Mouse (Mus musculus) CH12.LX (cell line): ENCODE results near the gene Hoxd8. TPM values are rescaled to one million over a fixed set of nuclear protein-coding genes. Genes with fewer than 3 reads are reported as not detected.

Experiments
- DNase-seq: peaks from one replicate; pipeline ENCODE4 v3.0.0-alpha.2; 2013; ENCODE audit errors: extremely low read depth
- H3K27ac ChIP-seq: 2 replicates; pipeline ENCODE4 v1.5.1; 2012; ENCODE audit warnings: low read depth, mild to moderate bottlenecking, control low read depth, moderate library complexity; ENCODE audit not compliant: insufficient read depth
- H3K27me3 ChIP-seq: replicated peaks from 2 replicates; pipeline ENCODE3; 2012; ENCODE audit warnings: inconsistent platforms
- H3K36me3 ChIP-seq, 2 experiments: replicated peaks in 1 of 2; 2 replicates each; pipeline versions ENCODE3 to v1.6.1; 2012; ENCODE audit warnings: inconsistent platforms in 1 of 2, low read length in 1 of 2, mild to moderate bottlenecking in 1 of 2, mixed read lengths in 1 of 2, moderate library complexity in 1 of 2; ENCODE audit not compliant: control insufficient read depth in 1 of 2, insufficient read depth in 1 of 2
- H3K4me1 ChIP-seq, 2 experiments: 2 replicates each; pipeline ENCODE4 v1.6.1; 2012; ENCODE audit warnings: inconsistent platforms in 1 of 2, moderate library complexity in 1 of 2; ENCODE audit not compliant: insufficient read depth in 2 of 2, control insufficient read depth in 1 of 2
- H3K4me2 ChIP-seq: 2 replicates; pipeline ENCODE4 v1.6.1; 2012; ENCODE audit warnings: low read depth, mild to moderate bottlenecking, control low read depth; ENCODE audit not compliant: poor library complexity, insufficient read depth, severe bottlenecking
- H3K4me3 ChIP-seq, 3 experiments: fragments of 150-350 bp in 1 of 3; sonication (generic) in 1 of 3; replicated peaks in 1 of 3; 2 replicates each; pipeline versions ENCODE3 to v1.5.1; 2011 to 2012; ENCODE audit warnings: low read depth in 2 of 3, low read length in 2 of 3, mild to moderate bottlenecking in 2 of 3, moderate library complexity in 2 of 3, control low read depth in 1 of 3, improper control_type of control experiment in 1 of 3, inconsistent platforms in 1 of 3, mixed read lengths in 1 of 3; ENCODE audit not compliant: poor library complexity in 1 of 3
- H3K79me2 ChIP-seq: replicated peaks from 2 replicates; pipeline ENCODE4 v1.6.1; 2012; ENCODE audit warnings: mild to moderate bottlenecking, moderate library complexity; ENCODE audit not compliant: control insufficient read depth, poor library complexity, insufficient read depth, severe bottlenecking; ENCODE audit errors: extremely low read depth
- H3K9ac ChIP-seq: 2 replicates; pipeline ENCODE4 v1.6.1; 2012; ENCODE audit warnings: low read depth, mild to moderate bottlenecking, control low read depth, moderate library complexity; ENCODE audit not compliant: insufficient read depth
- H3K9me3 ChIP-seq: replicated peaks from 2 replicates; pipeline ENCODE3; 2012; ENCODE audit warnings: low read length, inconsistent platforms, mixed read lengths
- BHLHE40 ChIP-seq: IDR thresholded peaks from 2 replicates; pipeline ENCODE4 v1.6.1; 2011; ENCODE audit warnings: mild to moderate bottlenecking, low read depth, low read length, improper control_type of control experiment
- CHD2 ChIP-seq: IDR thresholded peaks from 2 replicates; pipeline ENCODE4 v1.6.1; 2011; ENCODE audit warnings: low read length, improper control_type of control experiment
- HCFC1 ChIP-seq: IDR thresholded peaks from 2 replicates; pipeline ENCODE4 v1.6.1; 2012; ENCODE audit warnings: low read depth, mild to moderate bottlenecking, inconsistent platforms, low read length, improper control_type of control experiment
- JUN ChIP-seq: IDR thresholded peaks from 2 replicates; pipeline ENCODE4 v1.6.1; 2011; ENCODE audit warnings: low read depth, mild to moderate bottlenecking, low read length, improper control_type of control experiment, moderate library complexity; ENCODE audit not compliant: insufficient read depth
- JUND ChIP-seq: conservative IDR thresholded peaks from 2 replicates; pipeline ENCODE4 v1.6.1; 2011; ENCODE audit warnings: low read depth, low read length, improper control_type of control experiment
- MAX ChIP-seq: IDR thresholded peaks from 2 replicates; pipeline ENCODE4 v1.6.1; 2011; ENCODE audit warnings: low read length, improper control_type of control experiment
- MXI1 ChIP-seq: IDR thresholded peaks from 2 replicates; pipeline ENCODE4 v1.6.1; 2011; ENCODE audit warnings: mild to moderate bottlenecking, low read depth, low read length, improper control_type of control experiment
- MYC ChIP-seq: IDR thresholded peaks from 2 replicates; pipeline ENCODE4 v1.6.1; 2011; ENCODE audit warnings: low read depth, mild to moderate bottlenecking, improper control_type of control experiment, low read length
- NRF1 ChIP-seq: IDR thresholded peaks from 2 replicates; pipeline ENCODE4 v1.6.1; 2014; ENCODE audit warnings: low read depth, mild to moderate bottlenecking, inconsistent platforms, low read length, improper control_type of control experiment, moderate library complexity
- PAX5 ChIP-seq: IDR thresholded peaks from 2 replicates; pipeline ENCODE4 v1.6.1; 2012; ENCODE audit warnings: low read length, inconsistent platforms, mixed read lengths
- POLR2AphosphoS2 ChIP-seq: IDR thresholded peaks from 2 replicates; pipeline ENCODE4 v1.6.1; 2011; ENCODE audit warnings: low read depth, low read length, improper control_type of control experiment
- RAD21 ChIP-seq: IDR thresholded peaks from 2 replicates; pipeline ENCODE4 v1.6.1; 2011; ENCODE audit warnings: low read depth, mild to moderate bottlenecking, low read length, improper control_type of control experiment, moderate library complexity
- RCOR1 ChIP-seq: conservative IDR thresholded peaks from 2 replicates; pipeline ENCODE4 v1.6.1; 2012; ENCODE audit warnings: low read depth, mild to moderate bottlenecking, inconsistent platforms, low read length, improper control_type of control experiment
- SIN3A ChIP-seq: IDR thresholded peaks from 2 replicates; pipeline ENCODE4 v1.6.1; 2012; ENCODE audit warnings: low read length, improper control_type of control experiment, inconsistent platforms
- TBP ChIP-seq: conservative IDR thresholded peaks from 2 replicates; pipeline ENCODE4 v1.6.1; 2011; ENCODE audit warnings: low read depth, low read length, improper control_type of control experiment
- TCF12 ChIP-seq: IDR thresholded peaks from 2 replicates; pipeline ENCODE4 v1.6.1; 2014; ENCODE audit warnings: low read depth, mild to moderate bottlenecking, inconsistent platforms, low read length, improper control_type of control experiment
- UBTF ChIP-seq: IDR thresholded peaks from 2 replicates; pipeline ENCODE4 v1.6.1; 2012; ENCODE audit warnings: low read depth, mild to moderate bottlenecking, inconsistent platforms, low read length, improper control_type of control experiment, moderate library complexity
- USF1 ChIP-seq: IDR thresholded peaks from 2 replicates; pipeline ENCODE4 v1.6.1; 2014; ENCODE audit warnings: low read depth, mild to moderate bottlenecking, inconsistent platforms, low read length, improper control_type of control experiment
- USF2 ChIP-seq: conservative IDR thresholded peaks from 2 replicates; pipeline ENCODE4 v1.6.1; 2011; ENCODE audit warnings: low read depth, low read length, improper control_type of control experiment
- ZKSCAN1 ChIP-seq: IDR thresholded peaks from 2 replicates; pipeline ENCODE4 v1.6.1; 2012; ENCODE audit warnings: low read depth, inconsistent platforms, low read length, improper control_type of control experiment, borderline replicate concordance
- ZMIZ1 ChIP-seq: IDR thresholded peaks from 2 replicates; pipeline ENCODE4 v1.6.1; 2012; ENCODE audit warnings: low read depth, mild to moderate bottlenecking, inconsistent platforms, low read length, improper control_type of control experiment
- ZNF384 ChIP-seq: IDR thresholded peaks from 2 replicates; pipeline ENCODE4 v1.6.1; 2012; ENCODE audit warnings: low read depth, low read length, improper control_type of control experiment, inconsistent platforms
- dilution Hi-C: fragments of 300-500 bp; cut with MboI; formaldehyde crosslinking; loops from 2 replicates; pipeline ENCODE4 v1.14.3; 2020; ENCODE audit warnings: low sequenced_read_pairs; ENCODE audit not compliant: extremely low pct_unique_long_range_greater_than_20kb, extremely low pct_ligation_motif_present
- in situ Hi-C: fragments of 300-500 bp; cut with MboI; formaldehyde crosslinking; loops from 3 replicates; pipeline ENCODE4 v1.14.3; 2019; ENCODE audit warnings: low sequenced_read_pairs, low pct_ligation_motif_present, low pct_unique_long_range_greater_than_20kb, mixed read lengths
- polyA plus RNA-seq: library from polyadenylated mRNA; unstranded; fragments of >175 nt; gene quantifications from 2 replicates; pipeline ENCODE4 v1.2.1, GENCODE M21; 2012; ENCODE audit warnings: low read depth; ENCODE audit not compliant: insufficient read length
- total RNA-seq, 2 experiments: library from RNA; depleted of rRNA; stranded (reverse); fragments of 300-350 nt in 1 of 2; fragments of >200 nt in 1 of 2; gene quantifications; 2 replicates each; pipeline ENCODE4 v1.2.3; 2012 to 2014

Gene Hoxd8
- total and polyA plus RNA-seq, 3 experiments, result 0.20 to 0.31 TPM; not detected in 1

DNA sequence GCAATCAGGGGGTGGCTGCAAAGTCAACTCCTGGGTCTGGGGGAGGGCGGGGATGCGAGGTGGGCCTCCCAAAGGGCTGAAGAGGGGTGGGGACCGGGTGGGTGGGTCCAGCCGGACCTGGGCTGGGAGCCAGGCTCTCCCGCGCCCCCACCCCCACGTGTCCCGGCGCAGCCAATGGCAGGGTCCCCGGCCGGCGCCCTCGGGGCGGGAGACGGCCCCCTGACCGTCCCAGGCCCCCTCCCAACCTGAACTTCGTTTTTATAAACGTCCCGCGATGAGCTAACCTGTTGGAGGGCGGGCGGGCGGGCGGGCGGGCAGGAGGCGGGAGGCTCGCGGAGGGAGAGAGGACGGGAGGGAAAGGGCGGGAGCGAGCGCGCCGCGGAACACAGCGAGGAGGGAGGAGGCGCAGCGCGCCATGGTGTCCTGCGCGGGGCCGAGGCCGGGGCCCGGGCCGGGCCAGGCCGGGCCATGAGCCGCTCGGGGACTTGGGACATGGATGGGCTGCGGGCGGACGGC, 36.5 kb upstream of the Hoxd8 start, which contains the start of gene Hoxd13:
Hoxd13 (plus strand) TSS at position 469 of the 516 bp plus-strand sequence.
- DNase-seq, result no peak
- no peak for TF ChIP-seq POLR2AphosphoS2
- TF ChIP-seq BHLHE40, result no peak
- no peak for TF ChIP-seq ZKSCAN1
- TF ChIP-seq NRF1, result no peak
- no peak for TF ChIP-seq TBP
- no peak for TF ChIP-seq PAX5
- no peak for TF ChIP-seq MXI1
- TF ChIP-seq USF2, result no peak
- no peak for TF ChIP-seq RAD21
- TF ChIP-seq MYC, result no peak
- TF ChIP-seq, all 38 proteins: peak for 0
- Histone ChIP-seq H3K4me1 (peaks cover 0 to 10% of the 10 kb centered on the region in 2 experiments; a peak in 2 of 4 replicates), H3K9me3 (peaks cover 11% of the 10 kb centered on the region), H3K9ac (no peak within 1 kb of the TSS), H3K79me2 (no peaks in the 10 kb centered on the region), H3K4me2 (no peak within 1 kb of the TSS), H3K4me3 (no peak within 1 kb of the TSS), H3K36me3 (no peaks in the 10 kb centered on the region), H3K27me3 (no peaks in the 10 kb centered on the region), H3K27ac (no peak within 1 kb of the TSS)
- dilution Hi-C loops (no loop called here), in situ Hi-C loops (loop anchor here (10.0 to 25.0 kb wide), 3 partner anchors 373 to 1081 kb away; partner anchors contain the start of gene Chrna1)

DNA sequence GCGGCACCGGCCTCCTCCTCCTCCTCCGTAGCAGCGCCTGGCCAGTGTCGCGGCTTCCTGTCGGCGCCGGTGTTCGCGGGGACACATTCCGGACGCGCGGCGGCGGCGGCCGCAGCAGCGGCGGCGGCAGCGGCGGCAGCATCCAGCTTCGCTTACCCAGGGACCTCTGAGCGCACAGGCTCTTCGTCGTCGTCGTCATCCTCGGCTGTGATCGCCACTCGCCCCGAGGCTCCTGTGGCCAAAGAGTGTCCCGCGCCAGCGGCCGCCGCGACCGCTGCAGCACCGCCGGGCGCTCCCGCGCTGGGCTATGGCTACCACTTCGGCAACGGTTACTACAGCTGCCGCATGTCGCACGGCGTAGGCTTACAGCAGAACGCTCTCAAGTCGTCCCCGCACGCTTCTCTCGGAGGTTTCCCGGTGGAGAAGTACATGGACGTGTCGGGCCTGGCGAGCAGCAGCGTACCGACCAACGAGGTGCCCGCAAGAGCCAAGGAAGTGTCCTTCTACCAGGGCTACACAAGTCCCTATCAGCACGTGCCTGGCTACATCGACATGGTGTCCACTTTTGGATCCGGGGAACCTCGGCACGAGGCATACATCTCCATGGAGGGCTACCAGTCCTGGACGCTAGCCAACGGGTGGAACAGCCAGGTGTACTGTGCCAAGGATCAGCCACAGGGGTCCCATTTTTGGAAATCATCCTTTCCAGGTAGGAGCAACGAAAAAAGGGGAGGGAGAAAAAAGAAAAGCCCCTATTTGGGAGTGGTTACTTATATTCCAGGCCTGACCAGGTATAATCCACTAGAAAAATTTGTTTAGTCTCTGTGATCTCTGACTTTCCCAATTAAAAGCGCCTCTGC, 35.8 kb upstream of the Hoxd8 start:
- no peak overlapping the region for H3K4me2 ChIP-seq
- H3K4me1 ChIP-seq, result peaks cover 0 to 5% of the 10 kb centered on the region in 2 experiments; a peak in 1 of 4 replicates
- no peak overlapping the region for H3K4me3 ChIP-seq
- H3K27ac ChIP-seq, result no peak overlapping the region
- H3K27me3 ChIP-seq, result no peaks in the 10 kb centered on the region
- DNase-seq, result no peak
- dilution Hi-C loops (no loop called here), in situ Hi-C loops (loop anchor here (10.0 to 25.0 kb wide), 3 partner anchors 374 to 1081 kb away; partner anchors contain the start of gene Chrna1)
- no peaks in the 10 kb centered on the region for H3K79me2 ChIP-seq
- no peak for TF ChIP-seq SIN3A
- TF ChIP-seq TBP, result no peak
- TF ChIP-seq UBTF, result no peak
- TF ChIP-seq TCF12, result no peak
- TF ChIP-seq JUND, result no peak
- no peak for TF ChIP-seq MAX
- TF ChIP-seq ZMIZ1, result no peak
- TF ChIP-seq ZNF384, result no peak
- TF ChIP-seq MXI1, result no peak
- TF ChIP-seq POLR2AphosphoS2, result no peak
- no peak for TF ChIP-seq CHD2
- TF ChIP-seq JUN, result no peak
- no peak for TF ChIP-seq RCOR1
- TF ChIP-seq USF1, result no peak
- TF ChIP-seq HCFC1, result no peak
- TF ChIP-seq BHLHE40, result no peak
- peaks cover 11% of the 10 kb centered on the region for H3K9me3 ChIP-seq
- H3K36me3 ChIP-seq, result no peaks in the 10 kb centered on the region
- no peak overlapping the region for H3K9ac ChIP-seq
